Mouse (Mus musculus) heart, embryonic 13.5 days (tissue): ENCODE measurements at regions not wholly inside any gene's neighbourhood (a gene's known extent, or its start where the extent isn't known, plus 50 kb on each side); places are given as distances from the start of the nearest gene placed in this dataset.

Experiments used
- ATAC-seq: fragments of 200-750 bp; cut with Nextera tagmentation; 2 replicates; pipeline ENCODE4 v1.8.0; 2017; ENCODE audit warnings: moderate TSS enrichment; ENCODE audit not compliant: insufficient number of reproducible peaks, low FRiP score, low TSS enrichment; ENCODE audit errors: extremely low read depth
- H3K27ac ChIP-seq: fragments of 300-500 bp; sonication (generic); replicated peaks from 2 replicates; pipeline ENCODE4 v1.5.1; 2015; ENCODE audit warnings: moderate library complexity, mild to moderate bottlenecking, inconsistent platforms
- H3K27me3 ChIP-seq: fragments of 300-500 bp; sonication (generic); replicated peaks from 2 replicates; pipeline ENCODE4 v1.6.1; 2015; ENCODE audit warnings: mild to moderate bottlenecking, inconsistent platforms
- H3K36me3 ChIP-seq: fragments of 300-500 bp; sonication (generic); 2 replicates; pipeline ENCODE4 v1.6.1; 2015; ENCODE audit warnings: mild to moderate bottlenecking, inconsistent platforms
- H3K4me1 ChIP-seq: fragments of 300-500 bp; sonication (generic); 2 replicates; pipeline ENCODE4 v1.6.1; 2015; ENCODE audit warnings: inconsistent platforms
- H3K4me2 ChIP-seq: fragments of 300-500 bp; sonication (generic); 2 replicates; pipeline ENCODE4 v1.6.1; 2015; ENCODE audit warnings: inconsistent platforms, mild to moderate bottlenecking, moderate library complexity
- H3K4me3 ChIP-seq: fragments of 300-500 bp; sonication (generic); 2 replicates; pipeline ENCODE4 v1.5.1; 2015; ENCODE audit warnings: moderate library complexity, mild to moderate bottlenecking, inconsistent platforms
- H3K9ac ChIP-seq: fragments of 300-500 bp; sonication (generic); 2 replicates; pipeline ENCODE4 v1.6.1; 2015; ENCODE audit warnings: inconsistent platforms, mild to moderate bottlenecking, moderate library complexity
- H3K9me3 ChIP-seq: fragments of 300-500 bp; sonication (generic); 2 replicates; pipeline ENCODE4 v1.6.1; 2016; ENCODE audit warnings: inconsistent platforms
- WGBS: fragments of 180-500 bp; shearing (Covaris S2); methylation state at CpG from one replicate; pipeline ENCODE4 v1.1.7; 2015; ENCODE audit warnings: mixed read lengths; 5-methylcytosine and 5-hydroxymethylcytosine counted together

GRCm38 (mm10) chr15:37134913-37135589 is 127.5 kb upstream of the Zfp706 start:
- Histone ChIP-seq H3K36me3 (no peaks in the 10 kb centered on the region), H3K9me3 (0 out of 2 replicates have a peak, but pooled peaks cover 3% of the 10 kb centered on the region), H3K4me2 (peak overlapping the region; percentile 82), H3K27me3 (no peaks in the 10 kb centered on the region), H3K4me1 (peaks cover 9% of the 10 kb centered on the region), H3K27ac (peak overlapping the region; percentile 74), H3K4me3 (peak overlapping the region; percentile 71), H3K9ac (peak overlapping the region; percentile 88)
- no peak for ATAC-seq
- 27% methylated on average over 20 of the region's 20 CpGs for WGBS

GRCm38 (mm10) chr15:37134386-37134785 is 126.8 kb upstream of the Zfp706 start:
- Histone ChIP-seq H3K36me3 (no peaks in the 10 kb centered on the region), H3K9ac (no peak overlapping the region), H3K4me2 (0 out of 2 replicates have a peak overlapping the region, but pooled peaks have one; percentile 82), H3K27ac (no peak overlapping the region), H3K4me3 (no peak overlapping the region), H3K27me3 (no peaks in the 10 kb centered on the region), H3K4me1 (peaks cover 9% of the 10 kb centered on the region), H3K9me3 (0 out of 2 replicates have a peak, but pooled peaks cover 3% of the 10 kb centered on the region)
- 48% methylated on average over 4 of the region's 4 CpGs for WGBS
- ATAC-seq, result no peak

GRCm38 (mm10) chr15:37133916-37134315 is 126.3 kb upstream of the Zfp706 start:
- Histone ChIP-seq H3K27ac (no peak overlapping the region), H3K4me1 (peaks cover 9% of the 10 kb centered on the region), H3K36me3 (no peaks in the 10 kb centered on the region), H3K4me2 (no peak overlapping the region), H3K9ac (no peak overlapping the region), H3K9me3 (0 out of 2 replicates have a peak, but pooled peaks cover 3% of the 10 kb centered on the region), H3K27me3 (no peaks in the 10 kb centered on the region), H3K4me3 (no peak overlapping the region)
- WGBS, result 31% methylated on average over 5 of the region's 5 CpGs
- no peak for ATAC-seq

GRCm38 (mm10) chr15:37127681-37128080 is 120.1 kb upstream of the Zfp706 start:
- Histone ChIP-seq H3K4me2 (no peak overlapping the region), H3K4me3 (no peak overlapping the region), H3K9ac (no peak overlapping the region), H3K9me3 (0 out of 2 replicates have a peak, but pooled peaks cover 3% of the 10 kb centered on the region), H3K36me3 (no peaks in the 10 kb centered on the region), H3K4me1 (no peaks in the 10 kb centered on the region), H3K27ac (no peak overlapping the region), H3K27me3 (no peaks in the 10 kb centered on the region)
- WGBS, result 76% methylated on average over 7 of the region's 7 CpGs
- no peak for ATAC-seq

GRCm38 (mm10) chr15:37127170-37127569 is 119.6 kb upstream of the Zfp706 start:
- WGBS, result 78% methylated on average over 4 of the region's 4 CpGs
- H3K27ac ChIP-seq, result no peak overlapping the region
- ATAC-seq, result no peak

GRCm38 (mm10) chr15:37125823-37126222 is 118.2 kb upstream of the Zfp706 start:
- Histone ChIP-seq H3K4me2 (no peak overlapping the region), H3K9me3 (no peaks in the 10 kb centered on the region), H3K36me3 (no peaks in the 10 kb centered on the region), H3K9ac (no peak overlapping the region), H3K27ac (no peak overlapping the region), H3K4me1 (no peaks in the 10 kb centered on the region), H3K27me3 (no peaks in the 10 kb centered on the region), H3K4me3 (no peak overlapping the region)
- ATAC-seq, result no peak
- WGBS, result 68% methylated on average over 4 of the region's 4 CpGs

More at GRCm38 (mm10) chr15:37127170-37127569, 119.6 kb upstream of the Zfp706 start:
- no peak overlapping the region for H3K4me2 ChIP-seq
- no peak overlapping the region for H3K4me3 ChIP-seq
- no peaks in the 10 kb centered on the region for H3K4me1 ChIP-seq
- no peaks in the 10 kb centered on the region for H3K27me3 ChIP-seq
- no peaks in the 10 kb centered on the region for H3K36me3 ChIP-seq
- 0 out of 2 replicates have a peak, but pooled peaks cover 1% of the 10 kb centered on the region for H3K9me3 ChIP-seq
- H3K9ac ChIP-seq, result no peak overlapping the region

- H3K27me3 ChIP-seq, result no peaks in the 10 kb centered on the region
- H3K4me3 ChIP-seq, result no peak overlapping the region
- H3K9ac ChIP-seq, result no peak overlapping the region
- H3K4me1 ChIP-seq, result no peaks in the 10 kb centered on the region
- H3K4me2 ChIP-seq, result no peak overlapping the region
- no peaks in the 10 kb centered on the region for H3K9me3 ChIP-seq
- H3K36me3 ChIP-seq, result no peaks in the 10 kb centered on the region
- no peak overlapping the region for H3K27ac ChIP-seq
- 64% methylated on average over 2 of the region's 2 CpGs for whole genome bisulfite sequencing
- ATAC-seq, result no peak
Measured at GRCm38 (mm10) chr15:37124951-37125350, 117.4 kb upstream of the Zfp706 start.

- Histone ChIP-seq H3K4me1 (no peaks in the 10 kb centered on the region), H3K9me3 (no peaks in the 10 kb centered on the region), H3K27ac (no peak overlapping the region), H3K4me2 (no peak overlapping the region), H3K27me3 (no peaks in the 10 kb centered on the region), H3K9ac (no peak overlapping the region), H3K4me3 (no peak overlapping the region), H3K36me3 (no peaks in the 10 kb centered on the region)
- WGBS, result 78% methylated on average over 7 of the region's 7 CpGs
- ATAC-seq, result no peak
Measured at GRCm38 (mm10) chr15:37124299-37124698, 116.7 kb upstream of the Zfp706 start.

GRCm38 (mm10) chr15:37120381-37120780 is 112.8 kb upstream of the Zfp706 start:
- no peaks in the 10 kb centered on the region for H3K36me3 ChIP-seq
- no peak overlapping the region for H3K9ac ChIP-seq
- ATAC-seq, result no peak
- H3K4me3 ChIP-seq, result no peak overlapping the region
- no peaks in the 10 kb centered on the region for H3K9me3 ChIP-seq
- no peak overlapping the region for H3K27ac ChIP-seq
- 15% methylated on average over 6 of the region's 6 CpGs for WGBS
- H3K4me1 ChIP-seq, result no peaks in the 10 kb centered on the region
- H3K4me2 ChIP-seq, result no peak overlapping the region
- H3K27me3 ChIP-seq, result no peaks in the 10 kb centered on the region

GRCm38 (mm10) chr15:37114119-37114518 is 106.5 kb upstream of the Zfp706 start:
- peaks cover 9% of the 10 kb centered on the region; the same call in 1 of the 2 replicates for H3K9me3 ChIP-seq
- 13% methylated on average over 8 of the region's 8 CpGs for WGBS
- no peak for ATAC-seq

GRCm38 (mm10) chr15:37110462-37110861 is 102.9 kb upstream of the Zfp706 start:
- Histone ChIP-seq H3K4me3 (no peak overlapping the region), H3K9me3 (peaks cover 9% of the 10 kb centered on the region; the same call in 1 of the 2 replicates), H3K9ac (no peak overlapping the region), H3K4me2 (no peak overlapping the region), H3K27ac (no peak overlapping the region), H3K36me3 (no peaks in the 10 kb centered on the region), H3K27me3 (no peaks in the 10 kb centered on the region; the same call in 1 of the 2 replicates), H3K4me1 (no peaks in the 10 kb centered on the region)
- 91% methylated on average over 14 of the region's 14 CpGs for WGBS
- no peak for ATAC-seq

More at GRCm38 (mm10) chr15:37114119-37114518, 106.5 kb upstream of the Zfp706 start:
- no peak overlapping the region for H3K4me2 ChIP-seq
- H3K4me1 ChIP-seq, result no peaks in the 10 kb centered on the region
- H3K36me3 ChIP-seq, result no peaks in the 10 kb centered on the region
- no peak overlapping the region for H3K27ac ChIP-seq
- no peak overlapping the region for H3K9ac ChIP-seq
- H3K4me3 ChIP-seq, result no peak overlapping the region
- no peaks in the 10 kb centered on the region for H3K27me3 ChIP-seq

- WGBS, result 55% methylated on average over 2 of the region's 2 CpGs
- ATAC-seq, result no peak
- Histone ChIP-seq H3K27me3 (no peaks in the 10 kb centered on the region), H3K9me3 (no peaks in the 10 kb centered on the region), H3K4me3 (no peak overlapping the region), H3K27ac (no peak overlapping the region), H3K9ac (no peak overlapping the region), H3K36me3 (no peaks in the 10 kb centered on the region), H3K4me2 (no peak overlapping the region), H3K4me1 (peaks cover 10% of the 10 kb centered on the region)
Measured at GRCm38 (mm10) chr15:37102035-37102555, 94.5 kb upstream of the Zfp706 start.
